Mouse (Mus musculus) adipose tissue, adult 10 weeks (tissue): ENCODE measurements around the gene Olfr480. TPM values are rescaled to one million over a fixed set of nuclear protein-coding genes. Genes with fewer than 3 reads are reported as not detected.

ENCODE experiments used
- polyA plus RNA-seq: library from polyadenylated mRNA; stranded (reverse); fragments of 350-450 nt; fragmentation: Illumina TruSeq; extraction: RNeasy Lipid Tissue Mini Kit (QIAGEN cat#74804); gene quantifications from one replicate; pipeline ENCODE4 v1.2.3, GENCODE M21; 2014; ENCODE audit warnings: low read depth, low replicate concordance

Olfr480 gene
- polyA plus RNA-seq: not detected

GRCm38 (mm10) chr7:108067246-108067645, at the start of gene Olfr480:
Gene Olfr480 (minus strand): TSS chr7:108067346.

GRCm38 (mm10) chr7:108100549-108100948, 33.4 kb upstream of the Olfr480 start, which contains the start of gene Olfr483:
Gene Olfr483 (plus strand): TSS chr7:108100849.

GRCm38 (mm10) chr7:108097486-108097885, 30.3 kb upstream of the Olfr480 start, which contains the start of gene Olfr482:
Gene Olfr482 (minus strand): TSS chr7:108097586.

GRCm38 (mm10) chr7:108079555-108079954, 12.4 kb upstream of the Olfr480 start, which contains the start of gene Olfr481:
Gene Olfr481 (plus strand): TSS chr7:108079855.

GRCm38 (mm10) chr7:108050393-108050792, 16.8 kb downstream of the Olfr480 start, which contains the start of gene Olfr479:
Gene Olfr479 (plus strand): TSS chr7:108050693.

GRCm38 (mm10) chr7:108033889-108034288, 33.3 kb downstream of the Olfr480 start, which contains the start of gene Olfr478:
Gene Olfr478 (minus strand): TSS chr7:108033989.

Other genes with a start within 250 kb of the Olfr480 start
- not detected for gene Olfr469, start 241.8 kb downstream of the Olfr480 start, polyA plus RNA-seq
- not detected for gene Olfr470, start 219.9 kb downstream of the Olfr480 start, polyA plus RNA-seq
- not detected for gene Olfr472, start 169.4 kb downstream of the Olfr480 start, polyA plus RNA-seq
- not detected for gene Olfr473, start 136.9 kb downstream of the Olfr480 start, polyA plus RNA-seq
- gene Olfr474, start 112.7 kb downstream of the Olfr480 start, polyA plus RNA-seq: not detected
- not detected for gene Olfr476, start 102.5 kb downstream of the Olfr480 start, polyA plus RNA-seq
- not detected for gene Olfr477, start 80.7 kb downstream of the Olfr480 start, polyA plus RNA-seq
- not detected for gene Olfr478, start 33.4 kb downstream of the Olfr480 start, polyA plus RNA-seq
- gene Olfr479, start 16.7 kb downstream of the Olfr480 start, polyA plus RNA-seq: not detected
- gene Olfr481, start 12.5 kb upstream of the Olfr480 start, polyA plus RNA-seq: not detected
- gene Olfr482, start 30.2 kb upstream of the Olfr480 start, polyA plus RNA-seq: not detected
- gene Olfr483, start 33.5 kb upstream of the Olfr480 start, polyA plus RNA-seq: not detected
- not detected for gene Olfr484, start 60.1 kb upstream of the Olfr480 start, polyA plus RNA-seq
- not detected for gene Olfr485, start 92.5 kb upstream of the Olfr480 start, polyA plus RNA-seq
- gene Olfr486, start 105.4 kb upstream of the Olfr480 start, polyA plus RNA-seq: not detected
- not detected for gene Olfr487, start 147.3 kb upstream of the Olfr480 start, polyA plus RNA-seq
- gene Olfr488, start 191.0 kb upstream of the Olfr480 start, polyA plus RNA-seq: not detected
- not detected for gene Olfr490, start 221.6 kb upstream of the Olfr480 start, polyA plus RNA-seq
- gene Olfr491, start 246.1 kb upstream of the Olfr480 start, polyA plus RNA-seq: not detected